Mouse (Mus musculus) common myeloid progenitor, adult 5-6 weeks (primary cell): ENCODE results near the gene Fli1. TPM values are rescaled to one million over a fixed set of nuclear protein-coding genes. Genes with fewer than 3 reads are reported as not detected.

Experiments
- ATAC-seq: replicated peaks from 2 replicates; pipeline ENCODE4 v1.8.0; 2016; ENCODE audit warnings: low read depth, mild to moderate bottlenecking, moderate TSS enrichment, inconsistent platforms; ENCODE audit not compliant: poor library complexity, severe bottlenecking
- total RNA-seq: library from RNA; stranded (forward); fragments of 200-1000, 187-1606 nt; gene quantifications from 2 replicates; pipeline ENCODE4 v1.2.3, GENCODE M21; 2017

Gene Fli1
- total RNA-seq, 1 experiment from 2014 or later = 88.2 TPM

DNA sequence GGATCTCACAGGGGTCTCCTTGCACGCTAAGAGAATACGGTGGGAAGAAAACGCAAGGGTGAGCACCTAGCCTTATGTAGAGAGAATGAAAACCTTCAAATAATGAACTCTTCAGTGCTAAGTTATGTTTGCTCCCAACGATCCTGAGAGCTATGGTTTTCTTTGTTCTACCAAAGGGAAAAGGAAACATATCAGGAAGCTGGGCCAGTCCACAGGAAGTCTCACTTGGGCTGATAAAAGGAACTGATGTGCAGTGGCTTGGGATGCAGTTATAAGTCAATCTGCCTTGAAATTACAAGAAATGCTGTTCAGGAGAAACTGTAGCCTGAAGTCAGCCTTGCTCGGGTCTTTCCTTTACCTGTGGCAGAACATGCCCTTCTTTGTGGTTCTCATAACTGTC lies 13.1 kb downstream of the Fli1 start:
- ATAC-seq = peak; percentile 63

- ATAC-seq = no peak
Measured at GRCm38 (mm10) chr9:32527329-32527728, 15.3 kb downstream of the Fli1 start.

DNA sequence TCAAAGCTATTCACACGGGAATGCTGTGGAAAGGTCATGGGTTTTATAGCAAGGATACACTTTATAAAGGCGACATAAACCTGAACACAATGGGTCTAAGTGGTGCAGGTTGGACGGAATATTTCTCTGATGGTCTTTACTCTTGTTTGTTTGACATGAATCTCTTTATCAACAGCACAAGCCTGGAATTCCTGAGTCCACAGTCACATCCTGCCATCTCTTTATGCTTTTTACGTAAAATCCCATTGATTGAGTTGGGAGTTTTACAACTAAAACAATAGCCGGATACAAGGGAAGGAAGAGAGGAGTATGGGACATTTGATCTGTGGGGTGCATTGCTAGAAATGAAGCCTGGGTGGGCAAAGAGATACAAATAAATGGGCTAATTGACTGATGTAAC lies 16.9 kb downstream of the Fli1 start:
- ATAC-seq = no peak

GRCm38 (mm10) chr9:32522536-32523245 lies 20.0 kb downstream of the Fli1 start:
- ATAC-seq = no peak

DNA sequence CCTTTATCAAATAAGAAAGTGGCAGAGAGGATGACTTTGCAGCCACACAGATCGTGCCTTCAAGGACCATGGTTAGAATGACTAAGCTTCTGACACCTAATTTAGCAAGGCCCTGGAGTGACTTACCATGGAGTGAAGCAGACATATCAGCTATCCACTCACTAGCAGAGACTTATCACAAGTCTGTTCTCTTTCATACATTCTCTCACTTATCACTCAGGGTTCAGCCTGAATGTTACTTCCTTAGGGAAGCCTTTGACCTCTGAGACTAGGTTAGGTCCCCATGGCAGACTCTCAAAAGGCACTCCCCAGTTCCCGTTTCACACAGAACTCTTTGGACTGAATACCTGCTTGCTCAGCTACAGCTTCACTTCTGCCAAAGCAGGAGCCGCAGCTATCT lies 21.3 kb downstream of the Fli1 start:
- ATAC-seq = peak; percentile 53

GRCm38 (mm10) chr9:32520821-32521220 lies 21.8 kb downstream of the Fli1 start:
- ATAC-seq = 0 out of 2 replicates have a peak, but pooled peaks have one; percentile 7

DNA sequence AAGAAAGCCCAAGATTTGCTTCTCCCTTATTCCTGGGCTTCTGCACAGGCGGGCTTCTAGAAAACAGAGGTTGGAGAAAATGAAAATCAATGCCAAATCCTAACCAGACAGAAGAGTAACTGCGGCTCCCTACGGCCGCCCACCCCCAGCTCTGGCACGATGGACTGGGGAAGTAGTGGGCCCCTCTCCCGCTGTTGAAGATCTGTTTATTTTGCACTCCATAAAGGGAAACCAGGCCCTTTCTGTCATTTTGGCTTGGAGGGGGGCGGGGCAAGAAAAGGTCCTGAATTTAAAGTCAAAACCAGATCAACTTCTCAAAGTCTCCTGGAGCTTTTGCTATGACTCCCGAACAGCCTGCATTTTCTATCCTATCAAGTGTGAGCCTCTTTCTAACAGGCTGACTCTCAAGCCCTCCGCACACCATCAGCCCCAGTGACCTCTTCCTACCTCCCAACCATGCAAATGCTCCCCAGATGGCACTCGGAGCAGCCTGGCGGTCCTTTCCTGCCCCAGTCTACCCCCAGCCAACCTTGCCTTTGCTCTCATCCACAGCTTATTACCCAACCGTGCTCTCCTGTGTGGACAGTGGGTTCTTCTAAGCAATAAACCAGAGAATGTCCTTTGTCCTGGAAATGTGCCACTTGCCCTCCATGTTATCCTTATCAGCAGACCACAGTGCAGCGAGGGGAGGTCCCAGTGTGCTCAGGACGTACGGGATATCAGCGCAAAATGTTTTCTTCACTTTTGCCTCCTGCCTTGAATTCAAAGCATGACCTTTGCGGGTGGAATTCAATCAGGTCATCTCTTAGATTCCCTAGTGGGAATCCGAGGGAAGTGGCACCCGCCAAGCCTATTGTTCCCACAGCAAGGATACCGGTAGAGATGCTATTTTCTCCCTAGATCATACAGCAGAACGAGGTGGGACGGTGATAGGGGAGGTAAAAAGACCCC lies 23.3 kb downstream of the Fli1 start:
- peak; percentile 14 for ATAC-seq

DNA sequence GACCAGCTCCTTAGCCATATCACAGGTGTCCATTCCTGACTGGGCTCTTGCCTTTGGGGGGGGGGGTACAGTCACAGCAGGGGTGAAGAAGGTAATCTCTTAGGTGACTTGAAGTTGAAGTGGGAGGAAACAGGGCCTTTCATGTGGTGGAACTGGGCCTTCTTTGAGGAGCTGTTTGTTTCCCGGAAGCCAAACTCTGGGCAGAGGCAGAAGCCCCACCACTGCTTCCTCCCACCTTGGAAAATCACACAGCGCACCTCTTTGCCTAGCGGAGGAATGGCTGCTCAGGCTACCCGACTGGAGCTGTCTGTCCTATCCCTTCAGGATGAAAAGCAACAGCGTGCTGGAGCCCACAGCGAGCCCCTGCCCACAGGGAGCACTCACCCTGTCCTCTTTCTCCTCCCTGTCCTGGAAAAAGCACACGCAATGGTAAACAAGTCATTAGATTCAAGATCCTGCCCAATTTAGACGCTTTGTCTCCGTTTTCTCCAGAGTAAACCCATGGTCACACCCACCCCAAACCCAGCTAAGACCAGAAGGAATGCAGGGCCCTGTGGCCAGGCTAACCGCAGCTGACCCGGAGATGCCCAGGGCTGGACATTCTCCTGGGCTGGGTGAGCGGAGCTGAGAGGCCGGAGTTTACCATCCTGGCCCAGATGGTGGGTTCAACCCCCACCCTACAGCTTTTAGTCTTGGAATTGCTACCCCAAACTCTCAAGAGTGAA lies 24.1 kb downstream of the Fli1 start:
- no peak for ATAC-seq

DNA sequence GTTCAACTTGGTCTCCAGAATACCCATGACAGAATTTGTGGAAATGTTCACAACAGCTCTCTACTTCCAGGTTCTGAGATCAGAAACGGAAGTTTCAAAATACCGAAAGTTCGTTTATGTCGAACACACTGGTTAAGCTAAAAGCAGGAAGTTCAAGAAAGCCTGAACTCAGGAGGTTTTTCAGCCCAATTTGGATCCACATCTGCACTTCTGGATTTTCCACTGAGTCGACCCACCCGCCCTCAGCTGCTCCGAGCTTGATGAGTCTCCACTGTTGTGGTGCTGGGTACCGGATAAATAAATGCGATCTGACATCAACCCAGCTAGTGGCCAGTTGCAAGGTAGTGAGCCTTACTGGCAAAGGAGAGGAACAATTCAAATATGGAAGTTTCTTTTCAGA lies 26.0 kb downstream of the Fli1 start:
- peak; percentile 41 for ATAC-seq

GRCm38 (mm10) chr9:32515894-32516686 lies 26.6 kb downstream of the Fli1 start:
- ATAC-seq = peak; percentile 36; the same call in 1 of the 2 replicates

- no peak for ATAC-seq
Measured at GRCm38 (mm10) chr9:32514406-32515058, 28.1 kb downstream of the Fli1 start.

- ATAC-seq = no peak
Measured at GRCm38 (mm10) chr9:32513471-32513870, 29.2 kb downstream of the Fli1 start.

GRCm38 (mm10) chr9:32510454-32511263 lies 32.0 kb downstream of the Fli1 start:
- no peak for ATAC-seq

GRCm38 (mm10) chr9:32509706-32510156 lies 32.9 kb downstream of the Fli1 start:
- peak; percentile 45 for ATAC-seq

DNA sequence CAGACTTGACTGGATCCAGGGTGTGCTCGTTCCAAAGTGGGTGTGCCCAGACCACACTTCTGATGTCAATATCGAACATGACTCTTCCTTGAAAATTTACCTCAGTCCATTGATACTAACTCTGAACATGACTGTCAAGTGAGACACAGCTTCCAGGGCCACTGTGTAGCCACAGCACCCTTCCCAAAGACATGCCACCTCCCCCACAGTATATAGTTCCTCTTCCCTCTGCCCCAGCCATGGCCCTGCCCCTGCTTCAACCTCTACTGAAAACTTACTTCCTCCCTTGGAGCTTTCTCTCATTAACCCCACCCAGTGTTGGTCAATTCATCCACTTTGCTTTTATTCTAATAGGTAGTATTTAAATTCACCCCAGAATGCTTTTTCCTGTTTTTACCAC lies 34.0 kb downstream of the Fli1 start:
- ATAC-seq = peak; percentile 67

DNA sequence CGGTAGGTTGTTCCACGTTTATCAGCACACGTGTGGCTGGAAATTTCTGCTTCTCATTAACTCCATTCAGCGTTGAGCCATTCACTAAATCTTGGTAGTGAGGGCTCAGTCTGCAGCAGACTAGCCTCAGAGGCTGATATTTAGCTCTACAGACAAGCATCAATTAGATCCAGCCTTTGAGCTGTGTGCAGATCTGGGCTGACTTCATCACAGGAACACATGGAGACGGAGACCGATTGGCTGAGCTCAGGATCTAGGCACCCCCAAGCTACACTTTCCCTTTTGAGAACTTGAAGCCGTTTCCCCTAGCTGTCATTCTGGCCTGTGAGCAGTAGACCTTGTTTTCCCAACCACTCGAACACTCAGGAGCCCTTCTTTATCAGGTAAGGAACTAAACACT lies 34.5 kb downstream of the Fli1 start:
- ATAC-seq = no peak

DNA sequence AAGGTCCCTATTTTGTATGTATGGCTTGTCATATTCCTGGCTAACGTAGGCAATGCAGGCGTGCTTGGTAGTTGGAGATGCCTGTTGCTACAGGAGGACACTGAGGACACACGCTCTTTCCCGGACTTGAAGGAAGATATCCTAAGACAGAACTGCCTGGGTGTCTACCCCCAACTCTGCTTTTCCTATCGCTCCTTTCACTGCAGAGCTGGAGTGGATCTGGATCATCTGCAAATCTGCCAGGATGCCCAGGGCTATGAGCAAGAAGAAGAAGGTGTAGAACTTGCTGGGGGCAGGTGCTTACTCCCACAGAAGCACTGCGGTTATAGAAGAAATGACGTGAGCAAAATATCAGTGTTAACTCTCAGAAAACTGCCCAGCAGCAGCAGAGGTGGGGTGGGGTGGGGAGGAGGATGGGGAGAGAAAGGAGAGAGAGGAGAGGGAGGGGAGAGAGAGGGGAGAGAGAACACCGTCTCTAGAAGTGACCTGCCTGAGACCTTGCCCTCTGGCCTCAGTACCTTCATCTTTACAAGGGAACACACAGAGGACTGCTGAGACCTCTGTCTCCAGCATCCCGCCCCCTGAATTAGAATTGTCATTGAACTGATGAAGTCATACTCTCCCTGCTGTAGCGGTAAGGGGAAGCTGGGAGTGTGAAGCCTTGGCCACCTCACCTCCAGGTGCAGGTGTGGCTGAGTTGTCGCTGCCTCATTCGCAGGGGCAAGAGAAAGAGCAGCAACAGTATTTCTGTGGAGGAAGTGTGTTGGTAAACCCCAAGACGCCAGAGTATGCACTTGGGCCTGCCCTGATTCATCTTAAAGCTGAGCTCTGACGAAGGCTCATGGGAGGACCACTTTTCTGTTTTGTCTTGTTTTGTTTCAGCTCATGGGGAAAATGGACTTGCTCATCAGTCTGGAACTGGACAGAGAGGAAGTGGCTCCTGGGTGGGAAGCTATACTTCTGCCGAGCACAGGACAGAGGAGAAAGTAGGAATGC lies 35.5 kb downstream of the Fli1 start:
- no peak for ATAC-seq
